Mouse (Mus musculus) left cerebral cortex, adult 18-20 months (tissue): ENCODE data around the gene Plb1. TPM values are rescaled to one million over a fixed set of nuclear protein-coding genes. Genes with fewer than 3 reads are reported as not detected.

ENCODE experiments used
- DNase-seq, 2 experiments: peaks; one replicate each; pipeline ENCODE4 v3.0.0; 2021 to 2022; ENCODE audit warnings: low spot score in 2 of 2, mixed read lengths in 1 of 2
- total RNA-seq, 2 experiments: library from RNA; stranded (reverse); gene quantifications; 2 replicates each; pipeline ENCODE4 v1.2.3; 2021

The Plb1 gene
- total RNA-seq, 2 experiments from 2014 or later = 0.61 to 1.00 TPM

- no peak for DNase-seq
These were observed 146.0 kb downstream of the Plb1 start for GRCm38 (mm10) chr5:32378546-32378945.

GRCm38 (mm10) chr5:32388656-32389055 lies 156.1 kb downstream of the Plb1 start:
- no peak for DNase-seq

DNA sequence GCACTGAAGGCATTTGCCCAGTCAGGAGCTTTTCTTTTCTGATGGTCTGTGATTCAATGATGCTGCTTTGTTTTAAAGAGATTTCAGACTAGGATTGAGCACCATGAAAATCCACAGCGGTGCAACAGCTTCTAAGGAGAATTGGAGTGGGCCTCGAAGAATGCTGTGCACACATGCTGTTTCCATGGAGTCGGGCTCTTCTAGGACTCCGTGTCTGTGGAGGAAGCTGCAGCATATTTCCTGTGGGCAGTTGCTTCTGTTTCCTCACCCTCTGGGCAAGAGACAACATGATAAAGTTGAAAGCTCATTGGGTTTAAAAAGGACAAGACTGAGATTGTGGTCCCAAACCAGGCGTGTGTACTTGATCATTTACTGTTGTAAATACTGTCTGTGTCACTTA lies 157.8 kb downstream of the Plb1 start:
- DNase-seq = peak in 1 of 2 experiments; percentile 32

DNA sequence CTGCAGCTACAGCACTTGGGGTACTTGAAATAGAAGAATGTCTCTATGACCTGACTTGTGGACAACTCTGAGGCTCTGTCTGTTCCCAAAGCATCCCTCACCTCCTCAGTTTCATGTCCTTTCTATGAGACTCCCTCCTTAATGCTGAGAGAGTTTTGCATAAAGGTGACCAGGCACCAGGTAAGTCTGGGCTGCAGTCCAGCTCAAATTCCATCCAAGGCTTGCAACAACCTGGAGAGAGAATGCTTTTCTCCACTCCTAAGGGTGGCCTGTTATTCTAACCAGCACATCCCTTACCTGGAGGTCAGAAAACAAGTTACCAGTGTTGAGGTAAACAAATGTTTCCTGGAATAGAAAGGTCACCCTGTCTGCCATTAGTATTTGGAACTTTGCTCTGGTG lies 159.8 kb downstream of the Plb1 start:
- no peak for DNase-seq

- DNase-seq = no peak
These were observed 162.1 kb downstream of the Plb1 start for GRCm38 (mm10) chr5:32394586-32394985.

- no peak for DNase-seq
These were observed 162.8 kb downstream of the Plb1 start for GRCm38 (mm10) chr5:32395101-32395892.

DNA sequence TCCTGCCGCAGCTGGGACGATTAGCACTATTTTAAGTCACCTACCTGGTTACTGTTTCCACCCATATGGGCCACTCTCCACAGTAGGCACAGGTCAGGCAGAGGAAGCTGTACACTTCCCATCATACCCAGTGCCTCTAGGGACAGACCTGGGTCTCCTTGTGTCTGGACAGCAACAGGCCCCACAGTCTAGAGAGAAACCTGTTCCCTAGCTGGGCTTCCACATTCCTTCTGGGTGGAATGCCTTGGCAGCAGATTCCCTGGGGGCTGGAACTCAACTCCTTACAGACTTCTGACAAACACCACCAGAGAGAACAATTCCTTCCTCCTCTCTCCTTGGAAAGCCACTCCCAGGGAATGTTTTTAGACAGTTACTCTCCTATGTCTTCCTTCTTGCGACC lies 165.2 kb downstream of the Plb1 start:
- no peak for DNase-seq

GRCm38 (mm10) chr5:32400926-32401325 lies 168.4 kb downstream of the Plb1 start:
- no peak for DNase-seq

DNA sequence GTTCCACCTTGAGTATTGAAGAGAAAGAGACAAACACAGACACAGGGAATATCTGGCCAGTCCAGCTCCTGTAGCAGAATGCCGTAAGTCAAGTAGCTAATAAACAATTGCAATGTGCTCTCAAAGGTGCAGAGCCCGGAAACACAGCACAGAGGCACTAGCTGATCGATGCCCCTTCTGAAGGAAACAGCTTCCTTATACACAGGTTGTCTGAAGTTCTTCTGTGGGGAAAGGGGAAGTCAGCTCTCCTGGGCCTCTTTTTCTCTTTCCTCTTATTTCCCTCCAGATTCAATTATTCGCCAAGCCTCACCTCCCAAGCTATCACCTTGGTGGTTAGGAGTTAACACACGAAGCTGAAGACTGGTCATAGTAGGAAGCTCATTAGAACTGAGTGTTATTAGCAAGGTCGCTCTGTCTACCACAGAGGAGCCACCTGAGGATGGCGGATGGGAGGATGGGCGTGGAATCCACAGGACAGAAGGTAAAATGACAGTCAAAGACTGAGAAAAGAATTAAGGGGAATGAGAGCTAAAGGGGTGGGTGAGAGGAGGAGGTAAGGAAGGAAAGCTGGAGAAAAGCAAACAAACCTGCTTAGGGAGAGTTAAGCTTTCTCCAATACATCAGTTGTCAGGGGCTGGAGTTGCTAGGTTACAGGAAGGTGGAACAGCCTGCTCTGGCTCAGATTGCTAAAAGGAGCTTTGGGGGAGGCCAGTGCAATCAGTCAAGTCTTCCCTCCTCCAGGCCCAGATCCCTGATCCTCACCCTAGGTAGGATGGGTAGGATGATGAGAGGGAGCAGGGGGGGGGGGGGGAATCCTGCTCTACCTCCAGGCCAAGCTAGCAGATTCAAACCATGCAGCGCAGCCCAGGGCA lies 170.8 kb downstream of the Plb1 start:
- no peak for DNase-seq

DNA sequence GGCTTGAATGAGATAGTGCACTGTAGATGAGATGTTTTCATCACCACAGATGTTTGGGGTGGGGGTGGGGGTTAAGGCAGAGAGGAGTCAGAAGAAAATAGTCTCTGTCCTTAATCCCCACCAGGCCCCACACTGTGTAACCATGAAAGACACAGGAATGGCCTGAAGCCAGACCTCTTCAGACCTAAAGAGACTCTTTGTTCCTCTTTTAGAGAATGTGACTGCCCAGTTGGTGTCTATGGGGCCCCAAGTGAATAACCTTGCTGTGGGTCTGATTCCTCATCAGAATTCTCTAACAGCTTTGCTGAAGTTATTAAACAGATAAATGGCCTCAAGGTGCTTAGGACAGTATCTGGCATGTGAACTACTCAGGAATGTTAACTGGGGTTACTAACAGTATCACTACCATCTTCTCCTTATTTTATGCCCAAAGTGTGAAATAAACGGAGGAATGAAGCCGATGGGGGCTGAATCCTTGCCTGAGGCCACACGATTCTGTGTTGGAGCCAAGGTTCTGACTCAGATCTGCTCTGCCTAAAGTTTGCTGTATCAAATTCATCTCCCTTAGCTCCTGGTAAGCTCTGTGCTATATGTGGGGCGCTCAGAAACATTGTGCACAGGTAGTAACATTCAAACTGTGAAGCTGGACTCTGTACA lies 172.8 kb downstream of the Plb1 start:
- no peak for DNase-seq

- DNase-seq = no peak
These were observed 176.3 kb downstream of the Plb1 start for GRCm38 (mm10) chr5:32408771-32409170.

DNA sequence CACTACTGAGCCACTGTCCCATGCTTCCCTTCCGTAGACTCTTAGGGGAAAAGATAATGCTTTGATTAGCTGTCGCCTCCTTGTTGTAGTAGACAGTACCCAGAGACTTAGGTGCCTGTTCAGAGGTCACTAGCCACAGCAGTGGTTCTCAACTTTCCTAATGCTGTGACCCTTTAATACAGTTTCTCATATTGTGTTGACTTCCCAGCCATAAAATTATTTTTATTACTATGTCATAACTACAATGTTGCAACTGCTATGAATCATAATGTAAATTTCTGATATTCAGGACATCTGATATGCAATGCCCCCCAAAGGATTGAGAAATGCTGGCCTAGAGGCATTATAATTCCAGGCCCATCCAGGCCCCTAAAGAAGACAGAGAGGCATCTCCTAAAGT lies 177.2 kb downstream of the Plb1 start:
- no peak for DNase-seq

DNA sequence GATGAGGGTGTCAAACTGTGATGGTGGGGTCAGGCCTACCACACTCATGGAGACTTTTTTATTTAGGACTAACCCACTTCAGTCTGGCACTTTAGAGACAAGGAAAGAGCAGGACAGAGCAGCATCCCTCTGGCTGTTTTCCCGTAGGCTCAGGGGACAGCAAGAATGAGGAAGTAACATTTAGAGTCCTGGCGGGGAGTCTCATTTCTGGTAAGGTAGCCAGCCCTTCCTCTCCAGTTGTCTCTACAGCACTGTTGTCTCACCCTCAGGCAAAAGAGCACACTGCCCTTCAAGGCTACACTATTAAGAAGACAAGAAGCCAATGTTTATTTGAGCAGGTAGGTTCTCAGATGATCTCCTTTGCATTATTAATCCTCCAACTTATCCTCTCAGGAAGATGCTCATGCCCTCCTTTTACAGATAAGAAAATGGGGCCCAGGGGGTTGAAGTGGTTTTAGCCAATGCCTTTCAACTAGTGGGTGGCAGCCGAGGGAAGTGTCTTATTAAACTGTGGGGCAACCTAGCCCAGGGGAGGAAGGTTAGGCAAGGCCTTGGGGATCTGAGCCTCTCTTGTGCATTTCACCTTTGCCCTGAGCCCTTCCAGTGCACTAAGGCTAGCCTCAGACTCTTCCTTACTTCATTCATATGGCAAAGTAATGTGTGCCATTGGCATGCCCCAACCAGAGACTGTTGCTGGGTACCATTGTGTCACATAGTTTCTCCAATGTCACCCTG lies 178.6 kb downstream of the Plb1 start:
- DNase-seq = no peak

DNA sequence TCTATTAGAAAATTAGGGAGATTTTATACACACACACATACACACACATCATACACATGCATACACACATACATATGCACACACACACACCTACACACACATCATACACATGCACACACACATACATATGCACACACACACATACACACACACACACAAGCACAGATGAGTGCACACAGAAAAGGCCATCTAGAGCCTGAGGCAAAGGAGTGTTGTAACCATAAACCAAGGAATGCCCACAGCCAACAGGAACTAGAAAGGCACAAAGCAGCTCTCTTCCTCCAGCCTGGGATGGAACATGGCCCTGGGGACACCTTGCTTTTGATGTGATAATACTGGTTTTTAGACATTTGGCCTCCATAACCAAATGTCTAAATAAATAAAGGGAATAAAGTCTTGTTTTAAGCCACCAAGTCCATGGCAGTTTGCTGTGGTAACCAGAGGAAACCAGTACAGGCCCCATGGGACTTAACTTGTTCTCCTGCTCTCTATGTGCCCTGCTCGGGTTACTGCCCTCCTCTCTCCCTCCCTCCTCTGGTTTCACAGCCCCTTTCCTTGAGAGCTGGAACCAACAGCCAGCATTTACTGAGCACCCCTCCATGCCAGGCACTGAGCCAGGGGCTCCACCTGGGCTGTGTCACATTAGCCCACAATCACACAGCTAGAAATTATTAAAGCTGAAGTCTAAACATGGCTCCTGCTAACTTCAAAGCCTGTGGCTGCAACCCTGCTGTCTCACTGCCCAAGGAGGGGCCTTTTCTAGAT lies 179.9 kb downstream of the Plb1 start:
- no peak for DNase-seq

- no peak for DNase-seq
These were observed 180.6 kb downstream of the Plb1 start for GRCm38 (mm10) chr5:32413083-32413482.

DNA sequence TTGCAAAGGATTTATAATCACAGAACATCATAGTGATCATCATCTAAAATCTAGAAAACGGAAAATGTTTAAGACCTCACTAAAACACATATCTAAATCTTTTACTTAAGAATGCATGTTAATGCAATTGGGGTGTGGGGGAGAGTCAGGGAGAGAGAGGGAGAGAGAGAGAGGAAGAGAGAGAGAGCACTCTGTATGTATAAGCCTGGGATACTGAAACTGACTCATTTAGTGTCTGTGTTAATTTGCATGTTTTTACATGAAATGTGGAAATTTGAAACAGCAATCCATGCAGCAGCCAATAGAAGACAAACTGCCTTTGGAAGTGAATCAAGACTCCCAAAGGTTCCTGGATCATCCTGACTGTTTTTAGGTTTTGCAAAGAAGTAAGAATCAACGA lies 181.1 kb downstream of the Plb1 start:
- no peak for DNase-seq

- no peak for DNase-seq
These were observed 182.0 kb downstream of the Plb1 start for GRCm38 (mm10) chr5:32414461-32414985.

DNA sequence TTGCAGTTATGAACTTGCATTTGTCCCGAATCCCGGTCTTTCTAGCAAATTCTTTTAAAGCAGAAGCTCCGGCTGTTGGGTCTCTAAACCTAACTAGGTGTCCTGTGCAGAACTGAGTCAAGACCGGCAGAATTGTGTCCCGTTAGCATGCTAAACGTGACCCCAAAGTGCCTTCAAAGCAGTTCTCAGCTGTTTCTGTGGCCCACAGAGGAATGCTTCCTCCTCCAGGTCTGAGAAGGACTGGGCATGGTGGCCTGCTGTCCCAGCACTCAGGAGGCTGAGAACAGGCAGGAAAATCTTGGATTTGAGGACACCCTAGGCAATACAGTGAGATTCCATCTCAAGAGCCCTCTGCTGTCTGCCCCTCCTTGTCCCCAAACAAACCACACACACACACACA lies 183.0 kb downstream of the Plb1 start:
- no peak for DNase-seq
